Mouse (Mus musculus) heart, adult 2 months (tissue): ENCODE data around the gene Faf1.

Experiments
- CTCF ChIP-seq: fragments of 200-600 bp; IDR thresholded peaks from 2 replicates; pipeline ENCODE4 v1.8.1; 2022; ENCODE audit warnings: antibody characterized with exemption, mild to moderate bottlenecking, moderate library complexity
- EP300 ChIP-seq: fragments of 200-500 bp; IDR thresholded peaks from 2 replicates; pipeline ENCODE4 v1.6.1; 2011; ENCODE audit warnings: low read depth, low read length, control low read depth; ENCODE audit not compliant: insufficient read depth

- TF ChIP-seq EP300 (no peak), CTCF (no peak)
Measured at GRCm38 (mm10) chr4:109983281-109984001, 307.1 kb downstream of the Faf1 start.
